Mouse (Mus musculus) forebrain, embryonic 10.5 days (tissue): ENCODE measurements around the gene Nr1i2. TPM values are rescaled to one million over a fixed set of nuclear protein-coding genes. Genes with fewer than 3 reads are reported as not detected.
"Not testable (repeated sequence)": the region's sequence is repeated elsewhere in the genome, so short reads cannot be mapped to it uniquely, and the experiment has no call there.

ENCODE experiments used
- DNase-seq: peaks from one replicate; pipeline ENCODE4 v3.0.0-alpha.2; 2017; ENCODE audit warnings: low spot score; ENCODE audit errors: extremely low spot score
- H3K27ac ChIP-seq: fragments of 300-500 bp; sonication (generic); 2 replicates; pipeline ENCODE4 v1.5.1; 2016; ENCODE audit warnings: mild to moderate bottlenecking
- H3K27me3 ChIP-seq: fragments of 300-500 bp; sonication (generic); 2 replicates; pipeline ENCODE4 v1.6.1; 2016; ENCODE audit warnings: mild to moderate bottlenecking; ENCODE audit not compliant: poor library complexity, severe bottlenecking
- H3K36me3 ChIP-seq: fragments of 300-500 bp; sonication (generic); replicated peaks from 2 replicates; pipeline ENCODE4 v1.6.1; 2016; ENCODE audit warnings: mild to moderate bottlenecking, moderate library complexity
- H3K4me1 ChIP-seq: fragments of 300-500 bp; sonication (generic); 2 replicates; pipeline ENCODE4 v1.6.1; 2016
- H3K4me3 ChIP-seq: fragments of 300-500 bp; sonication (generic); 2 replicates; pipeline ENCODE4 v1.5.1; 2016; ENCODE audit warnings: mild to moderate bottlenecking, moderate library complexity
- H3K9me3 ChIP-seq: fragments of 300-500 bp; sonication (generic); 2 replicates; pipeline ENCODE4 v1.6.1; 2016; ENCODE audit warnings: mild to moderate bottlenecking, moderate library complexity
- WGBS: fragments of 180-500 bp; shearing (Covaris S2); methylation state at CpG from one replicate; pipeline ENCODE4 v1.1.7; 2016; 5-methylcytosine and 5-hydroxymethylcytosine counted together
- polyA plus RNA-seq: library from polyadenylated mRNA; unstranded; fragments of >200 nt; fragmentation: Nextera tagmentation; extraction: Ambion mirVana; gene quantifications from 2 replicates; pipeline ENCODE4 v1.2.1, GENCODE M21; 2016

Gene Nr1i2
- polyA plus RNA-seq, 1 experiment from 2014 or later: not detected

DNA sequence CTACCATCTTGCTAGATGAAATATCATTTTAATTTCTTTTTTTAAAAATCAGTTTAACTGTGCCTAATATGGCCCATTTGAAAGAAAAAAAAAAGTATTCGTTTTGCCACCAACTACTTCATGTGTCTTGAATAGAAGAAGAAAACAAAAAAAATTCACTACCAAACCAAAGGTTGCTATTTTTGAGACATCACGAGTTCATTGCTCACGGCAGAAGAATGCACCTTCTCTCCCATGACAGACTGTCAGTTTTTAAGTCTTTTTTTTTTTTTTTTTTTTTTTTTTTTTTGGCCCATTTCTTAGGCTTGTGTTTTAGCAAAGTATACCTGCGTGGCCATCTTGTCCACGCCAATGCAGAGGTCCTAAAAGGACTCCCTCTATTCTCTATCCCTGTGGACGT, 50.5 kb downstream of the Nr1i2 start:
- peaks cover 10% of the 10 kb centered on the region for H3K4me1 ChIP-seq
- 91% methylated on average over 6 of the region's 6 CpGs for WGBS
- peaks cover 45% of the 10 kb centered on the region for H3K36me3 ChIP-seq

DNA sequence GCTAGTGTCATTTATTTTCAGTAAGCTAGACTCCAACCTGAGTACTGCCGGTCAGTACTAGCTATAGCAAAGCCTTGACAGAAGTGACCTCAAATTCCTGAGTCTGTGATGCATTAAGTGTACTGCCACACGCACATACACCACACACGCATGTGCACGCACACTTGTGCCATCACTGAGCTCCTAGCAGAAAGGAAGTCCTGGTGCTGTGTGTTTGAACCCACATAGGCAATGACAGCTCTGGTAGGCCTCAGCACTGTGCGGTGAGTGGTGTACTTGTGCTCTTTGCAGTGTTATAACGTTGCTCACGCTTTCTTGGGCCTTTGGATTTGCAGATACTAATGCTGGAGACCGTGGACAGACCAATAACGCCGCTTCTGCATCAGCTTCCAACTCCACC, 54.5 kb downstream of the Nr1i2 start:
- Histone ChIP-seq H3K4me3 (no peak overlapping the region), H3K27me3 (no peaks in the 10 kb centered on the region), H3K4me1 (no peaks in the 10 kb centered on the region), H3K9me3 (no peaks in the 10 kb centered on the region), H3K27ac (no peak overlapping the region), H3K36me3 (peaks cover 57% of the 10 kb centered on the region)
- no peak for DNase-seq
- 96% methylated on average over 10 of the region's 10 CpGs for WGBS

More for the DNA sequence above, 50.5 kb downstream of the Nr1i2 start:
- Histone ChIP-seq H3K9me3 (no peaks in the 10 kb centered on the region), H3K4me3 (no peak overlapping the region), H3K27me3 (no peaks in the 10 kb centered on the region), H3K27ac (no peak overlapping the region)
- DNase-seq: no peak

DNA sequence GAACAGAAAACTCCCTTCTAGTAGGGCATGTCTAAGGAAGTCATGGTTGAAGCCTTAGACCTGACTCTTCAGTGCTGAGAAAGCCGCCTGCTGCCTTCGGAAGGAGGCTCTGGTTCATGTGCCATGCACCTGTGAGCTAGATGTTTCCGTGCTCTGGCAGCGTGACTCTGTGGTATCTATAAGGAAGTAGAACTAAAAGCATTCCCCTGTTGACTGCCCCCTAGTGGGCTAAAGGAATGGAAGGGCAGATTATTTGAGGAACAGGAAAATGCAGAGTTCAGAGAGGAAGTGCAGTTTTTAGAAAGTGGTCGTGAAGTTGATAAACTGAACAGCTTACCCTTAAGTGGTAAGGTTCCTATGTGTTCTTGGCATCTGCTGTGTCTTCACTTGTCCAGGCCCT, 54.9 kb downstream of the Nr1i2 start:
- H3K27me3 ChIP-seq: no peaks in the 10 kb centered on the region
- H3K4me1 ChIP-seq: no peaks in the 10 kb centered on the region
- 86% methylated on average over 5 of the region's 5 CpGs for WGBS
- H3K9me3 ChIP-seq: no peaks in the 10 kb centered on the region
- peaks cover 56% of the 10 kb centered on the region for H3K36me3 ChIP-seq
- no peak for DNase-seq
- H3K4me3 ChIP-seq: no peak overlapping the region
- H3K27ac ChIP-seq: no peak overlapping the region

DNA sequence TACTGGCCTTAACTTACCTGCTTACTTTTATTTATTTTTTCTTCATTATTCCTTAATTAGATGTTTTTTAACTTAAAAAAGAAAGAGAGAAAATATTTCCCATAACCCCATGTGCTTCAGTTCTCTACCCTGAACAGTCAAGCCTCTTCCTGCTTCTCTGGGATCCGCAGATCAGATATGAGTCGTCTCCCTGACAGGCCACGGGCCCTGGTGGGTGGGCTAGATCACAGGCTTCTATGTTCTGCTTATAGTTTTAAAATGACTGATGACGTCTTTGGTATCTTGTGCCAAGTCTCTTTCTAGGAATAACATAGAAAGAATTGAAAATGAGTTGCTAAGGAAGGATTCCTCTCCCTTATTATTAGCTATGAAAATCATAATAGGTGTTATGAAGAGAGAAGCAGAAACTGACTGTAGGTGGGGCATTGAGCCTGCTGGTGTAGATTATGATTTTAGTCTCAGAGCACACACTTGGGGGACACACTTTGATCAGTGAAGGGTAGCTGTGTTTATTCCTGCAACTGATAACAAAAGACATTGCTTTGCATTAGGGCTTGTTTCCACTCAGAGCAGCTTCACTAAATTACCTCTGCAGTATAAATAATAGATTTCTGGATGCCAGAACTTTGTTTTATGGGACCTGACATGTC, 57.6 kb downstream of the Nr1i2 start:
- Histone ChIP-seq H3K4me3 (no peak overlapping the region), H3K36me3 (peaks cover 50% of the 10 kb centered on the region), H3K27ac (no peak overlapping the region), H3K27me3 (no peaks in the 10 kb centered on the region), H3K9me3 (no peaks in the 10 kb centered on the region), H3K4me1 (no peaks in the 10 kb centered on the region)
- DNase-seq: no peak
- 91% methylated on average over 4 of the region's 4 CpGs for WGBS

DNA sequence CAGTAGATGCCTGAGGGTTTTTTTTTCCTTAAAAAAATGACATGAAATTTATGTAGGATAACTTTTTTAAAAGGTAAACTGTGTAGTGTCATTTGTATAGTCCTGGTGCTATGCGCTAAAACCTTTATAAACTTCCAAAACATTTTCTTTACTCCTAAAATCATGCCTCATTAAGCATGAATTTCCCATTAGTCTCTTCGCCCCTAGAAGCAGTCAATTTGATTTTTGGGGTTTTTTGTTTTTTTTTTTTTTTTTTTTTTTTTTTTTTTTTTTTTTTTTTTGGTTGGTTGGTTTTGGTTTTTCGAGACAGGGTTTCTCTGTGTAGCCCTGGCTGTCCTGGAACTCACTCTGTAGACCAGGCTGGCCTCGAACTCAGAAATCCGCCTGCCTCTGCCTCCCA, 72.1 kb downstream of the Nr1i2 start:
- H3K4me1 ChIP-seq, H3K27ac ChIP-seq, H3K4me3 ChIP-seq, H3K9me3 ChIP-seq, DNase-seq, H3K27me3 ChIP-seq: not testable (repeated sequence)
- 94% methylated on average over 5 of the region's 5 CpGs for WGBS
- peaks cover 72% of the 10 kb centered on the region for H3K36me3 ChIP-seq

DNA sequence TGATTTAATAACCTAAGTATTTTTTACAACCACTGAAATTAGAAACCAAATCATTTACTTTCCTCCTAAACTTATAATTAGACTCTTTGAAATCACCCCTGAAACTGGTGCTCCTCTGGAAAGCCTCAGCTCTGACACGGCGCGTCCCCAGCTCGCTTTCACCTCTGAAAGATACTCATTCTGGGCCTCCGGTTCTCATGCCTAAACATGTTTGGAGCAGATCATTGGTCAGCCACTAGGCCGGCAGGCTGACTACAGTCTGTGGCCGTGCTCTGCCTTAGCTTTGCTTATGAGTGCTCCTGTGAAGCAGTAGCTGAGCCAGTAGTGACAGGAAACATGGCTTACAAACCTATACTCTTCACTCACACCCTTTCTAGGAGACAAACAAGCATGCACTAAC, 89.4 kb downstream of the Nr1i2 start:
- 95% methylated on average over 7 of the region's 7 CpGs for WGBS
- H3K27ac ChIP-seq: no peak overlapping the region
- no peaks in the 10 kb centered on the region for H3K4me1 ChIP-seq
- no peaks in the 10 kb centered on the region for H3K27me3 ChIP-seq
- no peak for DNase-seq
- H3K36me3 ChIP-seq: peaks cover 61% of the 10 kb centered on the region
- H3K4me3 ChIP-seq: no peak overlapping the region
- no peaks in the 10 kb centered on the region for H3K9me3 ChIP-seq

Other genes with a start within 250 kb of the Nr1i2 start
- gene Gsk3b, start 205.8 kb downstream of the Nr1i2 start, polyA plus RNA-seq: 64.3 and 65.8 TPM in 2 replicates
- 0.31 and 0.36 TPM in 2 replicates for gene Maats1, start 47.3 kb upstream of the Nr1i2 start, polyA plus RNA-seq
- gene Cox17, start 52.2 kb upstream of the Nr1i2 start, polyA plus RNA-seq: 134 TPM in 2 replicates
- gene Gm21987, start 52.2 kb upstream of the Nr1i2 start, polyA plus RNA-seq: not detected in 2 replicates
- 0.63 and 0.73 TPM in 2 replicates for gene Popdc2, start 67.4 kb upstream of the Nr1i2 start, polyA plus RNA-seq
- not detected in 2 replicates for gene Pla1a, start 138.3 kb upstream of the Nr1i2 start, polyA plus RNA-seq
- 149 and 153 TPM in 2 replicates for gene Adprh, start 157.9 kb upstream of the Nr1i2 start, polyA plus RNA-seq
- 0.32 and 0.61 TPM in 2 replicates for gene Cd80, start 160.7 kb upstream of the Nr1i2 start, polyA plus RNA-seq
- 33.1 and 36.7 TPM in 2 replicates for gene Timmdc1, start 227.8 kb upstream of the Nr1i2 start, polyA plus RNA-seq